Mouse (Mus musculus) embryonic facial prominence, embryonic 10.5 days (tissue): ENCODE results near the gene Abcb9. TPM values are rescaled to one million over a fixed set of nuclear protein-coding genes. Genes with fewer than 3 reads are reported as not detected.

Source experiments
- DNase-seq: peaks from one replicate; pipeline ENCODE4 v3.0.0-alpha.2; 2017; ENCODE audit warnings: low spot score
- H3K27ac ChIP-seq: fragments of 300-500 bp; sonication (generic); replicated peaks from 2 replicates; pipeline ENCODE4 v1.5.1; 2016; ENCODE audit warnings: mild to moderate bottlenecking
- H3K27me3 ChIP-seq: fragments of 300-500 bp; sonication (generic); replicated peaks from 2 replicates; pipeline ENCODE4 v1.6.1; 2016; ENCODE audit warnings: low read depth, mild to moderate bottlenecking; ENCODE audit not compliant: poor library complexity, severe bottlenecking
- H3K36me3 ChIP-seq: fragments of 300-500 bp; sonication (generic); replicated peaks from 2 replicates; pipeline ENCODE4 v1.6.1; 2016; ENCODE audit warnings: mild to moderate bottlenecking, moderate library complexity
- H3K4me1 ChIP-seq: fragments of 300-500 bp; sonication (generic); 2 replicates; pipeline ENCODE4 v1.6.1; 2016
- H3K4me3 ChIP-seq: fragments of 300-500 bp; sonication (generic); 2 replicates; pipeline ENCODE4 v1.5.1; 2016; ENCODE audit warnings: mild to moderate bottlenecking, moderate library complexity
- H3K9me3 ChIP-seq: fragments of 300-500 bp; sonication (generic); 2 replicates; pipeline ENCODE4 v1.6.1; 2016; ENCODE audit warnings: mild to moderate bottlenecking
- WGBS: fragments of 180-500 bp; shearing (Covaris S2); methylation state at CpG from one replicate; pipeline ENCODE4 v1.1.7; 2016; 5-methylcytosine and 5-hydroxymethylcytosine counted together
- polyA plus RNA-seq: library from polyadenylated mRNA; unstranded; fragments of >200 nt; fragmentation: Nextera tagmentation; extraction: Ambion mirVana; gene quantifications from 2 replicates; pipeline ENCODE4 v1.2.1, GENCODE M21; 2016

The Abcb9 gene
- polyA plus RNA-seq, 1 experiment from 2014 or later = 0.76 TPM

- Histone ChIP-seq H3K4me1 (0 out of 2 replicates have a peak, but pooled peaks cover 4% of the 10 kb centered on the region), H3K4me3 (no peak overlapping the region), H3K36me3 (no peaks in the 10 kb centered on the region), H3K27me3 (no peaks in the 10 kb centered on the region), H3K9me3 (no peaks in the 10 kb centered on the region), H3K27ac (no peak overlapping the region)
- 82% methylated on average over 4 of the region's 4 CpGs for WGBS
- DNase-seq = no peak
Observed at GRCm38 (mm10) chr5:124086876-124087275, 8.7 kb downstream of the Abcb9 start.

DNA sequence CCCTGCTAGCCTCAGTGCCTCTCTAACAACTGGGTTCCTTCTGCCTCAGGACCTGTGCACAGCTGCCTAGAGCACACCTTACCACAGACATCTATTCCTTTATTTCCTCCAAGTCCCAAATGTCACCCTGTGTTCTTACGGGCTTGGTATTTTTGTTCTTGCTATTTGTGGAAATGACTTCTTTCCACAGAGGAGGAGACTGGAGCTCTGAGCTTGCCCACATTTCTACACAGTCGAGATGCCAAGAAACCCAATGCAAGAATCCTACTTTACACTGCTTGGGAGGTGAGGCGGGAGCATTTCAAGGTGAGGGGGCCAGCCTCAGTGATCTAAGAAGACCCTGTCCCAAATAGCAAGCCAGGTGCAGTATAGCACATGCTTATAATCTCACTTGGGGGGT is 10.1 kb downstream of the Abcb9 start:
- 75% methylated on average over 3 of the region's 3 CpGs for WGBS
- Histone ChIP-seq H3K4me1 (0 out of 2 replicates have a peak, but pooled peaks cover 4% of the 10 kb centered on the region), H3K27me3 (no peaks in the 10 kb centered on the region), H3K27ac (no peak overlapping the region), H3K36me3 (no peaks in the 10 kb centered on the region), H3K9me3 (no peaks in the 10 kb centered on the region), H3K4me3 (no peak overlapping the region)
- no peak for DNase-seq

DNA sequence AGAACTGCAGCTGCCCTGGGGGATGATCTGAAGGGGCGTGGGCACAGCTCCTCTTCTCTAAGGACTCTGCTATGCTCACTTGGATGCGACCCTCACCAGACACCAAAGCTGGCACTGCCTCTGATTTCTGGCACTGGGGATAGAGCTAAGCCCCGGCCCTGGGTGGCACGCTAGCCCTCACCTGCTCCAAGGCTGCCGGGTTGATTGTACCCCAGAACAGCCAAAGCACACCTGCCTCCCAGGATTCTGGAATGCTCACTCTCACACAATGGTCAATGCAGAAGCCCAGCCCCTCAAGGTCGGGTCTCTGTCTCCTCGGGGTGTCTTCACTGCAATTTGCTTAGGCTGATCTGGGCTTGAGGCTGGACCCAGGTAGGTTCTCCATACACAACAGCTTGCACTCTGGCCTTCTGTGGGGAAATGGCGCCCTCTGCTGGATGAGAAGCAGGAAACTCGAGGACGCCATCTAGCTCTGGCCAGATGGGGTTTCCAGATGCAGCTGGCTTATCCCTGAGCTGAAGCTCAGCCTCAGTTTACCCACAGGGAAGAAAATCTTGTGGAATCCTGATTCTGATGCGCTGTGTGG is 10.9 kb downstream of the Abcb9 start:
- H3K9me3 ChIP-seq = no peaks in the 10 kb centered on the region
- peak; percentile 86 for DNase-seq
- WGBS = 41% methylated on average over 11 of the region's 11 CpGs

GRCm38 (mm10) chr5:124083850-124084587 is 11.6 kb downstream of the Abcb9 start:
- peaks cover 12% of the 10 kb centered on the region for H3K4me1 ChIP-seq
- no peak for DNase-seq
- H3K36me3 ChIP-seq = no peaks in the 10 kb centered on the region
- no peaks in the 10 kb centered on the region for H3K9me3 ChIP-seq
- H3K27ac ChIP-seq = no peak overlapping the region
- H3K27me3 ChIP-seq = no peaks in the 10 kb centered on the region
- no peak overlapping the region for H3K4me3 ChIP-seq
- WGBS = 88% methylated on average over 14 of the region's 14 CpGs

More for the DNA sequence above, 10.9 kb downstream of the Abcb9 start:
- Histone ChIP-seq H3K27ac (no peak overlapping the region), H3K36me3 (no peaks in the 10 kb centered on the region), H3K27me3 (no peaks in the 10 kb centered on the region), H3K4me3 (no peak overlapping the region), H3K4me1 (0 out of 2 replicates have a peak, but pooled peaks cover 9% of the 10 kb centered on the region)

GRCm38 (mm10) chr5:124082941-124083688 is 12.5 kb downstream of the Abcb9 start:
- H3K4me1 ChIP-seq = peaks cover 20% of the 10 kb centered on the region
- H3K27ac ChIP-seq = no peak overlapping the region
- no peaks in the 10 kb centered on the region for H3K9me3 ChIP-seq
- no peaks in the 10 kb centered on the region for H3K27me3 ChIP-seq
- H3K36me3 ChIP-seq = no peaks in the 10 kb centered on the region
- 91% methylated on average over 17 of the region's 17 CpGs for WGBS
- no peak for DNase-seq
- H3K4me3 ChIP-seq = no peak overlapping the region

DNA sequence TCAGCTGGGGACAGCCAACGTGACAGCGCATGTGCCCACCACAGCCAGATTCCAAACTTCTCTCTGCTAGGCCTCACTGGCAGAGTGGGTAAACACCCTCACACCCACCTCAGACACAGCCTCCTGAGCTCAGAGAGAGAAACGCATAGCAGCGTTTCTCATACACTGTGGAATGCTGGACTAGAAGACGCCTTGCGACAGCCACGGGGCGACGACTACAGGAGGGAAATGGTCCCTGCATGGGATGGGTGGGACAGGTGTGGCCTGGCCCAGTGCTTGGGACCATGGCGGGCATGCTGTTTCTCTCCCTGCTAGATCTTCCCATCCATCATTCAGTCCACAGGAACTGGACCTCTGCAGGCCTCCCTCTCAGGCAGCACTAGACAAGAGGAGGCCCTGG is 13.2 kb downstream of the Abcb9 start:
- no peak overlapping the region for H3K4me3 ChIP-seq
- peaks cover 27% of the 10 kb centered on the region for H3K4me1 ChIP-seq
- DNase-seq = no peak
- H3K27me3 ChIP-seq = no peaks in the 10 kb centered on the region
- H3K36me3 ChIP-seq = no peaks in the 10 kb centered on the region
- WGBS = 85% methylated on average over 10 of the region's 10 CpGs
- H3K27ac ChIP-seq = no peak overlapping the region
- H3K9me3 ChIP-seq = no peaks in the 10 kb centered on the region

GRCm38 (mm10) chr5:124079880-124080279 is 15.7 kb downstream of the Abcb9 start:
- Histone ChIP-seq H3K9me3 (no peaks in the 10 kb centered on the region), H3K36me3 (no peaks in the 10 kb centered on the region), H3K4me3 (no peak overlapping the region), H3K4me1 (peaks cover 45% of the 10 kb centered on the region), H3K27ac (0 out of 2 replicates have a peak overlapping the region, but pooled peaks have one; percentile 7), H3K27me3 (no peaks in the 10 kb centered on the region)
- WGBS = 93% methylated on average over 17 of the region's 17 CpGs
- DNase-seq = no peak

GRCm38 (mm10) chr5:124078794-124079416 is 16.7 kb downstream of the Abcb9 start:
- WGBS = 63% methylated on average over 9 of the region's 9 CpGs
- Histone ChIP-seq H3K27me3 (no peaks in the 10 kb centered on the region), H3K4me1 (peaks cover 48% of the 10 kb centered on the region), H3K9me3 (no peaks in the 10 kb centered on the region), H3K27ac (peak overlapping the region; percentile 41), H3K4me3 (no peak overlapping the region), H3K36me3 (no peaks in the 10 kb centered on the region)
- DNase-seq = no peak

GRCm38 (mm10) chr5:124077856-124078460 is 17.6 kb downstream of the Abcb9 start:
- Histone ChIP-seq H3K9me3 (no peaks in the 10 kb centered on the region), H3K27ac (no peak overlapping the region), H3K4me3 (no peak overlapping the region), H3K4me1 (peaks cover 58% of the 10 kb centered on the region), H3K27me3 (no peaks in the 10 kb centered on the region), H3K36me3 (no peaks in the 10 kb centered on the region)
- no peak for DNase-seq
- 68% methylated on average over 6 of the region's 6 CpGs for WGBS

DNA sequence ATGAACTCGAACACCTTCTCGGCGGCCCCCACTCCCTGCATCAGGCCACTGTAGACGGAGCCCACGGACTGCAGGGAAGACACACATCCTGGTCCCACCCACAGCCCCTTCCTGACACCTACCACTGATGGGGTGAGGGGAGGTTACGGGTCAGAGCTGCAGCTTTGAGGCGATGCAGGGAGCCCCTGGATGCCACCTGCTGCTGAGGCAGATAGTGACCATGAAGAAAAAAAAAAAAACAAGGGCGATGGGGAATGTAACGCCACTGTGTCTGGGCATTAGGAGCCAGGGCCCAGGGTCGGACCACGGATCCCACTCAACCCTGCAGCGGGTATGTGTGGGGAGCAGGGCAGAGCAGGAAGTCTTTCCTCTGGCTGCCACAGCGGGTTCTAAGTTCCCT is 18.4 kb downstream of the Abcb9 start:
- H3K4me1 ChIP-seq = peaks cover 58% of the 10 kb centered on the region
- H3K36me3 ChIP-seq = no peaks in the 10 kb centered on the region
- H3K4me3 ChIP-seq = no peak overlapping the region
- no peak for DNase-seq
- no peaks in the 10 kb centered on the region for H3K27me3 ChIP-seq
- no peak overlapping the region; the same call in 1 of the 2 replicates for H3K27ac ChIP-seq
- no peaks in the 10 kb centered on the region for H3K9me3 ChIP-seq
- 80% methylated on average over 13 of the region's 13 CpGs for WGBS

DNA sequence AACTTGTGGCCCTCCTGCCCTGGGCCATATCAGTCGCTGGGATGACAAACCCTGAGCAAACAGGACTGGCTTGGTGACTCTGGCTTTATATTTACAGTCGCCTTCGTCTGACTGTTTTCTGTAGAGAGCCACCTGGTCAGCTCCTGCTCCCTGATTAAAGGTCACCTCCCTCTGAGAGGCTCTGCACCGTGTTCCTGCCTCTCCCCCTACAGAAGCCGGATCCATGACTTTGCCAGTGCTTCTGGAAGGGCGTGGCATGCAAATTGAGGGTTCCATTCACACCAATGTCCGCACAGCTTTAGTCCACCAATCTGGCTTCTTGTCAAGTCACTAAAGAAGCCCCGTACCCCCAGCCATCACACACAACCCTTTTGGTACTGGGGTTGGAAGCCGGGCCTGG is 19.0 kb downstream of the Abcb9 start:
- DNase-seq = no peak
- 55% methylated on average over 9 of the region's 9 CpGs for WGBS
- Histone ChIP-seq H3K27ac (no peak overlapping the region; the same call in 1 of the 2 replicates), H3K36me3 (no peaks in the 10 kb centered on the region), H3K27me3 (no peaks in the 10 kb centered on the region), H3K4me3 (no peak overlapping the region), H3K4me1 (peaks cover 64% of the 10 kb centered on the region), H3K9me3 (no peaks in the 10 kb centered on the region)

- no peak for DNase-seq
- H3K9me3 ChIP-seq = no peaks in the 10 kb centered on the region
- no peaks in the 10 kb centered on the region for H3K27me3 ChIP-seq
- peaks cover 68% of the 10 kb centered on the region for H3K4me1 ChIP-seq
- 67% methylated on average over 9 of the region's 9 CpGs for WGBS
- no peak overlapping the region for H3K4me3 ChIP-seq
- no peaks in the 10 kb centered on the region for H3K36me3 ChIP-seq
- H3K27ac ChIP-seq = no peak overlapping the region
Observed at GRCm38 (mm10) chr5:124075716-124076115, 19.9 kb downstream of the Abcb9 start.
